Mouse (Mus musculus) lung, postnatal 4 days (tissue): ENCODE data around the gene Ywhah.

Experiments used
- DNase-seq, 2 experiments: peaks; one replicate each; pipeline ENCODE4 v3.0.0; 2021

Ywhah gene

DNA sequence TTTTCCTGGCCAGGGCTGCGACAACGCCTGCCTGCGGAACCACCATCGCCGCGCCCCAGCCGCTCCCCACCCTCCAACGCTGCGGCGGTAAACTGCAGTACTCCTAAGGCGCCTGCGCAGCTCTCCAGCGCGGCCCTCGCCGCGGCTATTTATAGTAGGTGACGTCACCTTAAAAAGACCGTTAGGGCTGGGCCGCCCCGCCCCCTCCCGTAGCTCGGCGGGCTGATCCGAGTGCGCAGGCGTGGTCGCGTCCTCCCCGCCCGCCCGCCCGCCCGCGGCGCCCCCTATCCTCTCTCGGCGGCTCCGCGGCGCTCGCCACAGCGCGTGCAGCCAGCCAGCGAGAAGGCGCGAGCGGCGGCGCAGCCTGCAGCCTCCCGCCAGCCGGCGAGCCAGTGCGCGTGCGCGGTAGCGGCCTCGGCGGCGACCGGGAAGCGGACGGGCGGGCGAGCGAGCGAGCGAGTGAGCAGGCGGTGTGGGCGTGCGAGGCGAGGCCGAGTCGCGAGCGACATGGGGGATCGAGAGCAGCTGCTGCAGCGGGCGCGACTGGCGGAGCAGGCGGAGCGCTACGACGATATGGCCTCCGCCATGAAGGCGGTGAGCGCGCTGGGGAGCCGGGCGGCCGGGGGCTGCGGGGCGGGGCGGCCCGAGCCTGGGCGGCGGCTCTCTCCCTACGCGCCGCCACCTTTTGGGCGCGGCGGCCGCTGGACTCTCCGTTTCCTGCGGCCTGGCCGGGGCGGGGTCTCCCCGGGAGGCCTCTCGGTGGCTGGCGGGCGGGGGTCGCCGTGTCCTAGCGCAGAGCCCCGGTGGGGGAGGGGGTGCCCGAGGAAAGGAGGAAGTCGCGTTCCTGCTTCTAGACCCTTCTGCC lies at the start of gene Ywhah:
Gene Ywhah, plus strand, starts transcription at position 256 of the 865 bp plus-strand sequence.
- DNase-seq = peak; percentile 97 to 98

DNA sequence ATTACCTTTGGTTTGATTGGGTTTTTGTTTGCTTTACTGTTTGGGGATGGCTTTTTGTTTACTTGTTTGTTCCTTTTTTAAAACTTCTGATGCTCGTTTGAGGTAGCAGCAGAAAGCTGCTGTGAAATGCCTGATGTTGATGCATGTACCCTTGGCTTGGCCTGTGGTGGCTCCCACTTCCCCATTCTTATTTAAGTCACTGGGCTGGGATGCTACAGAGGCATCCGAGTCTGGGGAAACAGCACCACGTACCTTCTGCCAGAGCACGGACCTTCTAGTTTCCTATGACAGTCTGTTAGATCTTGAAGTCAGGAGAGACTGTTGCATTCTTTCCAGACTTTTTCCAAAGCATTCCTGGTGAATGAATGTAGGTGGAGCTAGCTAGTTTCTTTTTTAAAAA lies 42.1 kb upstream of the Ywhah start:
- DNase-seq = no peak

DNA sequence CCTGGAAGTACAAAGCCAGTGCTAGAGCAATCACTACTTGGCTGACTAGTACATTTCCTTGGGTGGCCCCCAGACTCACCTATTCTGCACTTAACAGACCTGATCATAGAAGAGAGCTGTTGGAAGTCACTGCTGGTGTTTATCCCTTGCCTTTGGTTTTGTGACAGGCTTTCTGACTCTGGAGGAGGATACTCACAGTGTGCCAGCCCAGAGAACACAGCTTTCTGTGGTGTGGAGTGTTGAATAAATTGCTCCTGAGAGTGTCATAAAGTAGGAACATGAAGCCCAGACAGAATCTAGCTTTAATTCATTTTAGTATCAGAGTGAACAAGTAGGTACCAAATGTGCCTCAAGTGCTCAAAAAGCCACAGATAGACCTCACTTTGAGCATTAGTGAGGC lies 41.4 kb upstream of the Ywhah start:
- no peak for DNase-seq

DNA sequence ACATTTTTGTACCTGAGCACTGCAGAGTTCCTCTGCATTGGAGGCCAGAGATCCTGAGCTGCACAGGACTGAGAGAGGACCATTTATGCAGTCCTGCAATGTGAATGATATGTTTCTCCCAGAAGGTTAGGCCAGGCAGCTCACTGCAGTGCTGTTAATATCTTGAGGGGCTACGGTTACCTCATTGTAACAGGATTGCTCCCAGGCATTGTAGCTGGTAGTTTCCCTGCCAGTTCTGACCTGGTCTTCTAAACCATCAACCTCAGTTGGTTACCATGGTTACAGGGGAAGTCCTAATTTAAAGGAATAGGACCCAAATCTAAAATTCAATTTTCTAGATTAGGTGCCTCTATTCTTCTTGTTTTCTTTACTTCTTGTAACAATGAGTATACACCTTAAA lies 33.2 kb upstream of the Ywhah start:
- DNase-seq = no peak

DNA sequence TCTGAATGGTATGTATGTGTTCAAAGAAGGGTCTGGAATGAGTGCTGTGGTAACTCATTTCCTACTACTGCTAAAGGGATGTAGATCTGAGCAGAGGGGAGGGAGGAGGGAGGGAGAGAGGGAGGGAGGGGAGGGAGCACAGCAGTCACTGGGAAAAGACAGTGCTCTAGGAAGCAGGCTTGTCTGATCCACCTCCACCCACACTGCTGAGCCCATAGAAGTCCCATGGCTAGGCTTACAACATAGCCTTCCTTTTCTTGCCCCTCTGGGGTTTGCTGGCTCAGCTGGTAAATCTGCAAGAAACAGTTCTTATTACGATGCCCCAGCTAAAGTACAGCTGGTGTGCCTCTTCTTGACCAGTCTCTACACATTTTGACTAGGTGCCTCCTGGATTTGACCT lies 30.7 kb upstream of the Ywhah start:
- no peak for DNase-seq

DNA sequence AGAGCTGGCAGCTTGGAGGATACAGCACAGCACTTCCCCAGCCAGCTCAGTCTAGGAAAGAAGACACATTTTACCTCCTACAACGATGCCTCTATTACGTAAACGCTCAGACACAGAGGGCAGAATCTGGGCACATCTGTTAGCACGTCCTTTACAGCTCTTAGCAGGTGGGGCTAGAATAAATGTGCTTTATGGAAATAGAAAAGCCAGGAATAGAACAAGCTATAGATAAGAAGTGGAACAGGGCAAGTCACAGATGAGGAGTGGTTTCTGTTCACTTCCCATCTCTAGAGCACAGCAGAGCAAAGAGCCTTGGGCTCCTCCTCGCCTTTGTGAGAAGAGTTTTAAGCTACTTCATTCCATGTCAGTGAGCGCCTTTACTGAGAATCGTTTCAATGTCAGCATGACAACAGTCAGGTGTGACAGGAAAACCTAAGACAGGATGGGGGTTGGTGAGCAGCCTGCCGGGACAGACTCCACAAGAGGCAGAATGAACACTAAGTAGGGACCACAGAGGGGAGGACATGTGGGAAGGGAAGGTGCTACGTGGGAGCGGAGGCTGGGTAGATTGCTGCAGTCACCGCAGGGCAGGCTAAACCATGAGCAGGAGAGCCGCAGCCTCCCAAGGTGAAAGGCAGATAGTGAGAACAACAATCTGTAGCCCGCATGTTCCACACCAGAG lies 28.5 kb upstream of the Ywhah start:
- DNase-seq = no peak

DNA sequence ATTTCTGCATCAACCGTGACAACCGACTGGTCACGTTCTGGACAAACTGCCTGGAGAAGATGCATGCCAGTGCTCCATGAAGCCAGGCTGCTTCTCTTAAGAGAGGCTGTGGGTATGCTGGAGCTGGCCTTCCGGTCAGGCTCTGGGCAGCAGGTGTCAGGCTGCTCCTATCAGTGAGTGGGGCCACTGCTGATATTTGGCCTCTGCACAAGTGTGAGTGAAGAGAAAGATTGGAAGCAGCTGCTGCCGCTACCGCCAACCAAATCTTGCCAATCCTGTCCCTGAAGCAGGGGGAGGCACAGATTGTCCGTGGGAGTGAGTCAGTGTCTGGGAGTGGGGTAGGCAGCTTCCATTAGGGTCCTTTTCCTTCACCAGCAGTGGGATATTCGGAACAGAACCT lies 27.5 kb upstream of the Ywhah start:
- peak; percentile 16 to 69 for DNase-seq

DNA sequence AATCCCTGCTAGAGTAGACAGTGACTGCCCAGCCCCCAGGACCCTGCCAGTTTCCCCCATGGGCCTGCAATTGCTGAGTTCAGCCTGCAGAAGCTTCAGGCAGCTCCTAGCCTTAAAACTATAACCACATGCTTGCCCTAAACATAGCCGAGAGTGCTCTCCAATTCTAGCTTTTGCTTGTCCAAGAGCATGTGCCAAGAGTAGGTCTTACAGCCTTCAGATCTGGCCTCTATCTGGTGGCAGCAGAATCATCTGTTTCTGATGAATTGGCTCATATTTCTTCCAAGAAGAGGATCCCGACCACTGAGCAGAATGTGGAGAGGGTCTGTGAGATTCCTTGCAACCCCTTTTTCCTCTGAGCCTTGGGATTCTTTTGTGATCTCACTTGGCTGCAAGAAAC lies 24.1 kb upstream of the Ywhah start:
- DNase-seq = no peak

DNA sequence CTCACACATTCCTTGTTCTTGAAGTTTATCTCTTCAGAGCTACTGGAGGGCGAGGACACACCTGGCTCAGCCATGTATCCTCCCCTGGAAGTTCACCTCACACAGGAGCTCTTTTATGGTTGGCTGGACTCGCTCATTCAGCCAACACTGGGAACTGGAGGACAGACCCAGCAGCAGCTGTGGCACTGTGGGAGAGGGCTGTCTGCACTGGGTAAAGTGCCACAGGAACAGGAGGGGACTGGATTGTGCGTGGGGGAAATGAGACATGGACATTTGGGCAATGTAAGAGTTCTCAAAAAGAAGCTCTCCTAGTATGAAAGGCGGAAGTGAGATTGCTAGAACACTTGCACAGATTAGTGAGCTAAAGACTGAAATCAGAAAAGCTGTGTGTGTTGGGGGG lies 22.9 kb upstream of the Ywhah start:
- no peak for DNase-seq

DNA sequence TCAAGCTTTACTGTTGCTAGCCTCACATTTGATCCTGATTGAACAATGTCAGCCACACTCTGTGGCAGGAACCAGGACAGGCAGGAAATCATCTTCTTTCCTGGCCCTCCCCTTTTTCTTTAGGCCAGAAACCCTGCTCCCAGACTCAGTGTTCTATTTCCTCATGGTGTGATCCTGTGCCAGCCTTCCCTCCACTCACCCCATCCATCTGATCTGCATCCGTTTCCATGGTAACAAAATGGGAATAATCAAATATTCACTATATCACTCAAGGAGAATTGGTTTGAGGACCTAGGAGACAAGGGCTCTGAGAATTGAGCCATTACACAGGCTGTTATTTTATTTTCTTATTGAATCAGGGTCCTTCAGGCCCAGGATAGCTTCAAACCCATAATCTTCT lies 22.1 kb upstream of the Ywhah start:
- no peak for DNase-seq

DNA sequence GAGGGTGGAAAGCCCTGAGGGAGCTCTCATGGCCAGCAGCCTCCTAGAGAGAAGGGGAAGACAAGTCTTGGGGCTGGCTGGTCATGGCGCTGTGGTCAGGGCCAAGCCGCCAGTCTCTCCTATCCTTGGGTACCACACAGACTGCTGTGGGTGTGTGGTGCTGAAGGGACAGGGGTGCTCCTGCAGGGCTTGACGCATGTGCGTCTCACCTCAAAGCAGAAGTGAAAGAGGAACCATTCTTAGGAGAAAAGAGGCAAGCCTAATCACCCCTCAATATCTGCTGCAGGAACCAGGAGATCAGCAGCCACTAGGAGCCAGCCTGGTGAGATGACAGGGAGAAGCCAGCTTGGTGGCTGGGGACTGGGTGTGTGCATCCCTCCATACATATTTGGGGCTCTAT lies 20.9 kb upstream of the Ywhah start:
- DNase-seq = peak; percentile 50 to 58

DNA sequence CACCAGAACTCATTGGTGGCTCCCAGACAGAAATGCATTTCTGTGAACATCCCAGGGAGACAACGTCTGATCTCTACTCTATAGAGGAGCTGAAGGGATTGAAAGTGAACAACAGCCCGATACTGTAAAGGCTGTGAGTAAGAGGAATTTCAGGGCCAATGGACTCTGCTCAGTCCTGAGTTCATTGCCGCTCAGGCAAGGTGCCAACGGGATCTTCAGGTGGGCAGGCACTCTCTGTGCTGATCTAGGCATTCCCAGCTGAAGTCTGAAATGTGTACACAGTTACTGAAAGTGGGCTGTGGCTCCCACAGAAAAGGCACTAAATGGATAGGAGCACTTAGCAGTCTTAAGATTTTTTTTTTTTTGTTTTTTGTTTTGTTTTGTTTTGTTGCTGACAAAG lies 19.8 kb upstream of the Ywhah start:
- no peak for DNase-seq

DNA sequence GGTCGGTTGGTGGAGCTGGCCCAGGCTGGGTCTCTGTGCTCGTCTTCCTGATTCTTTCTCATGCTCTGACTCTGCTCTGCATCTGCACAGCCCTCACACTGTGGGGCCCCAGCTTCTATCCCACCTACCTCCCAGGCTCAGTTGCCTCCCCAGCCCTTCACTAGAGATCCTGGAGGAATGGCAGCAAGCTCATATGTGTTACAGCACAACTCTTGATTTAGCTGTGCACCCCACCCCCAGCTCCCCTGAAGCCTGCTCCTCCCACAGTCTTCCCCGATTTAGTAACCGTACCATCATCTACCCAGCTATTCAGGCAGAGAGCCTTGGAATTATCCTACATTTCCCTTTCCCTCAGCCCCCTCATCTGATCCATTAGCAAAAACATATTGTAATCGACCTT lies 17.5 kb upstream of the Ywhah start:
- DNase-seq = no peak

DNA sequence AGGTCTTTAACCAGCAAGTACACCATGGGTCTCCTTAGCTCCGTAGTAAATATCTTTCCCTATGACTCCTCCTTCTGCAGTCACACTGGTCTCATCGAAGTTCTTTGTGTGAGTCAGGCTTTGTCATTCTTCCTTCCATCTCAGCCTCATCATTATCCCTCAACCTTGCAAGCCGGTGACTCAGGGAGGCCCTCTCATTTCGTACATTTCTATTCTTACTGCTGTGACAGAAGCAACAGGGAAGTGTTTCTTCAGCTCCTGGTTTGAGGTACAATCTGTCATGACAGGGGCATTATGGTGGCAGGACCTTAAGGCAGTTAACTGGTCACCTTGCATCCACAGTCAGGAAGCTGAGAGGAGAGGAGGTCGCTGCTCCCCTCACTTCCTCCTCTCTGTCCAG lies 15.8 kb upstream of the Ywhah start:
- no peak for DNase-seq

DNA sequence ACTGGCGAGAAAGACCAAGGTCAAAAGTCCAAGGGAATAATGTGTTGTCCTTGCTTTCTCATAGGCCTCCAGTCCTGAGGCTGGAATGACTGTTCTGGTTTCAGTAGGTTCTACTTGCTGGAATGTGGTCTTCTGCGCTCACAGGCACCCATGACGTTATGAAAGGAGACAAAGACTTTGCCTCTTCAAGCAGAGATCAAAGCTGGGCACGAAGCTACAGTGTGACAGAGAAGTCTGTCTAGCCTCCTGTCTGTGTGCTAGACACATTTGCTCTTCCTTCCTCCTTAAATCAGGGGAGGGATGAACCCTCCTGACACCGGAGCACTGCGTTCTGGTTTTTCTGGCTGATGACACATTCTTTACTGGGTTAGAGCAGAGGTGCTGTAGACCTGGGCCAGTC lies 15.1 kb upstream of the Ywhah start:
- DNase-seq = no peak

DNA sequence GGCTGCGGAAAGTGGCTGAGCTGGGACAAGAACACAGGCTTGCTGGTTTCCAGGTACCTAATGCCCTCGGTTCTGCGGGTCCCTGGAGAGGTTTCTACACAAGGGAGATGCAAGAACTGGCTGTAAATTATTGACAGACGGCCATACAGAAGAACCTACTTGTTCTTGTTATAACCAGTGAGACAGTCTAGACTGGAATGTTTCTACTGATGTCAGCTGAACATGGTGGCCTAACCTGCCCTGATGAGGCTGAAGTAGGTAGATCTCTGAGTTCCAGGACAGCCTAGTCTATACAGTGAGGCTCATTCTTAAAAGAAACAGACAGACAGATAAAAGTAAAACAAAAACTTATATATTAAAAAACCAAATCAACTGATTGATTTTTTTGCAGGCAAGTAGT lies 14.5 kb upstream of the Ywhah start:
- no peak for DNase-seq

DNA sequence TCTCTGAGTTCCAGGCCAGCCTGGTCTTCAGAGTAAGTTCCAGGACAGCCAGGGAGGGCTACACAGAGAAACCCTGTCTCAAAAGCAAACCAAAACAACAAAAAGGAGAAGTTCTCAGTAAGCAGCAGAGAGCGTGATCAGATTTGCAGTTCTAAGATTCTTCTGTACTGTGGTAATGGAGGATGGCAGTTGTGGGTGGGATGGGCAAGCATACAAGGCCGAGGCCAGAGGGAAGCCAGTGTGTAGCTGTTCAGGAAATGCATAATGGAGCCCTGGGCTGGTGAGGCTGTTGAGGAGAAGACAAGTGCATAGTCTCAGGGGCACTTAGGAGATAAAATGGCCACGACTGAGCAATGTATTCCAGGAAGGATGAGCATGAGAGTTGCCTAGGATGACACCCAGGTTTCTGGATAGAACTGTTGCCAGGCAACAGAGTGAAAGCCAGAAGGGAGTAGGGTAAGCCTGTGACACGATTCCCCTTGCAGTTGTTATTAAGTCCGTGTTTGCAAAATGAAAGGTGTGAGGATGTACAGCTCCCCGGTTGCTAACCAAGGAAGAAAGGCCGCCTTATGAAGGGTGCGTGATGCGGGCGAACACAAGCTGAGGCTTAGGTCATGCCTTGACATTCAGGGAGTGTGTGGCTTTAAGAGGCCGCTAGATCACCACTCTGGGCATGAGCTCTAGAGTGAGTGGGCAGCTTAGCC lies 13.0 kb upstream of the Ywhah start:
- no peak for DNase-seq

DNA sequence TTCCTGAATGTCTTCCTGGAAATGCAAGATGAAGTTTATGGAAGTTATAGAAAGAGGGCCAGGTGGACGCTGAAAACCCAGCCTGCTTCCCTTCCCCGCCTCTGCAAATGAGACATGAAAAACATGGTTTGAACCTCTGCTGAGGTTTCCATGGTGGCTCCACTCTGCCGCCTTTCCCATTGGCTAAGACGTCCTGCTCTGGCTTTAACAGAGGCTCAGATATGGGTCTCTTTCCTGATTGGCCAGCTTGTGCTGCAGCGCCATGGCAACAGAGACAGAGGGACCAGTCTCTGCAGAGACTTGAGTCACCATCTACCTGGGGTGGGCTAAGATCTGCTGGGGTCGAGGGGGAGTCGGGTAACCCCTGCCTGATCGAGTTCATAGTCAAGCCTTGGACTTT lies 11.9 kb upstream of the Ywhah start:
- no peak for DNase-seq

DNA sequence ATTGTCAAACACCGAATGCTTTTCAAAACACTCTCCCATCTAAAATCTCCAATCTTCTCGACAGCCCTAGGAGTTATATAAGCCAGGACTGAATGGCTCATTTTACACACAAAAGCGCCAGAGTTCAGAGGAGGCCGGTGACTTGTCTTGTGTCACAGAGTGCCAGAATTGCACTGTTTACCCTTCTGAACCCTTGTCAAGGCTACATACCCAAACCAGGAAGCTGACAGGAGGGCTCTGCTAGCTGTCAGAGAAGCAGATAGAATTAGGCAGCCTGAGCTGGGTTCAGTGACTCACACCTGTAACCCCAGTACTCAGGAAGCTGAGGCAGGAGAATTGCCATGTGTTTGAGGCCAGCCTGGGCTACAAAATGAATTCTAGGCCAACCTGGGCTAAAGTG lies 11.2 kb upstream of the Ywhah start:
- no peak for DNase-seq

DNA sequence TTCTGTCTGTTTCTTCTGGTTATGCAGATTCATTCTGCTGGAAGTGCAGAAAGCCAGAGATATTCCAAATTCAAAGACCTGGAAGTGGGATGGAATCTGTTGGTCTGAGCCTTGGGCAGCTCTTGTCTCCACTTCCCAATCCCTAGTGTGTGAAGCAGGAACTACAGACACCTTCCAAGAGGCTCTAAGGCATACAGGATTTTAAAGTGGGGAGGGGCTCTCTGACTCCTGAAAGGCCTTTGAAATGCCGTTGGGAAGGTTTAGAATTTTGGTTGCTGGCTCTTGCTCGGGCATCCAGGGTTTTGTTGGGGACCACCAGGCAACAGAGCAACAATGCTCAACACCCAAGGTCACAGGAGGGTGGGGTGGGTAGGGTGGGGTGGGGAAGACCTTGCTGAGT lies 9.3 kb upstream of the Ywhah start:
- no peak for DNase-seq

DNA sequence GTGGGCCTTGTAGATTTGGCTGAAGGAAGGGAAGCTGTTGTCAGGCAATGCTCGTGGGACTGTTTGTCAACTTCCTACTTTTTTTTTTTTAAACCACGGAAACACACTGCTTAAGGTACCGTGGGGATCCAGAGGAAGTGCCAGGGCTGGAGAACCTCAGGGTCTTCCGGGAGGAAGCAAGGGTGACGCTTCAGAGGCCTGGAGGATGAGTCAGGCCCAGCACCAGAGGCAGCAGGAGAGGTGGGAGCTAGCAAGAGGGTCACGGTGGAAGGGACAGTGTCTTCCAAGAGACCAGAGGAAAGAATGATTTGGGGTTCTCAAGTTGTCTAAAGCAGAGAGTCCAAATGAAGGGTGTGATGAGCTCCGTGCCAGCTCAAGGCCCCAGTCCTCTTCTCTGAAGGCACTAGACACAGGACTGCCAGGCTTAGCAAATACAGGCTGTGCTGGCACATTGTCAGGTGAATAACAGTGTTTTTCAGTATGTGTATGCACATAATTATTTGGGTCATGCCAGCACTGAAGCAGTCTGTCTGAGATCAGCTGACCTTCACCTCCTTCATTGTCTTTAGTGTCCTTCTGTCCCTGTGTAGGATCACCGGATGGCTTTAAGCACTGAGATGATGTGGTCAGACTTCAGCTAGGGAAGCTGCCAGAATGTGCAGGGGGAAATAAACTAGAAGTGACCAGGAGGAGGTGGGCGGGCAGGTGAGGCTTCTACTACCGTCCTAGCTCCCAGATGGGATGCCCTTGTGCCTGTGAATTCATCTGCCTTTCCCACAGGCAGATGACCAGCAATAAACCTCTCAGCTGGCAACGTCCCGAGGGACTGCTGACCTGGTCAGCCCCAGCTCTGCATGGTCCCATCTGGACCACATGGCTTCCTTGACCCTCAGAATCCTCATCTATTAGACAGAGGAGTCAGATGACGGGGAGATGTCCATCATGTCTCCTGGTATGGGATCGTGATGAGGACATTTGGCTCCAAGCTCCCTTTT lies 8.5 kb upstream of the Ywhah start:
- DNase-seq = peak; percentile 39 to 46
